Mouse (Mus musculus): ENCODE results near the gene Zfp74. TPM values are rescaled to one million over a fixed set of nuclear protein-coding genes. Genes with fewer than 3 reads are reported as not detected.
A peak's percentile ranks its signal among the peaks of the same experiment; 100 is the strongest.

Gene Zfp74
- polyA plus RNA-seq (2016; fragmentation: Nextera tagmentation; extraction: Ambion mirVana): 3.6 and 4.8 TPM in 2 replicates

DNA sequence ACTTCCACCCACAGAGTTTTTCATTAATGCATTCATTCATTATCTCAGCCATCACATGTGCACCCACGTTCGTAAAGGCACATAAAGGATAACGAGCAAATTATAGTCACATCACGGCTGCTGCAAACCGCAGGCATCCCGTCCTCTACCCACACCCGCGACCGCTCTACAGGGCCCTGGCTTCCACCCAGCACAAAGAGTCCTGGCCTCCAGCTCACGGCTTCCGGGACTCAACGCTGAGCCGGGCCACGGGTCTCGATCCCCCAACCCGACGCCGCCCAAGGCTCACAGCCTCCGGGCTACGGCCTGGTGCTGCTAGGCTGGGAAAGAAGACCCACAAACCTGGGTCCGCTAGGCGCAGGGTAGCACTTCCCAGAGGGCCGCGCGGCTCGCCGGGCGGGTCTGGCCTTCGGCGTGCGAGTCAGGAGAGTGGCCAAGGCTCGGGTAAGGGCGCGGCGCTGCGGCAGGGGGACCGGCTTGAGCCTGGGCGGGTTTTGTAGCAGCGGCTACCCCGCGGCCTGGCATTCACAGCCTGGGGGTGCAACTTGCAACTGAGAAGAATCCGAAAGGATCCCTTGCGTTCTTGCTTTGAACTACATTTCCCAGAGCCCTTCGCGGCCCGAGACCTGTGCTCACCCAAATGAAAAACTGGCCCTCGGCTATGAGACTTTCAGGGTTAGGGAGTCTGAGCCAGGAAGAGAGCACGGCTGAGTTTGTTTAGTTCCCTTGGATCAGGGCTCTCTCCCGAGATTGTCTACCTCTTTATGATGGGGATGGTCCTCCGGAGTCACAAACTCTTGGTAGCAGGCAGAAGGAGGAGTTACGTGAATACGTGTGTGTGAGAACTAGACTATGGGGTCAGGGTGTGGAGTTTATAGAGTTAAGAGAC lies at the start of gene Zfp74:
TSS of gene Zfp74 (minus strand) at position 577 of the 889 bp plus-strand sequence.
- WGBS (ENCODE audit: insufficient replicate concordance): 3% methylated on average over 52 of the region's 52 CpGs
- H3K36me3 ChIP-seq: peaks cover 16% of the 10 kb centered on the region

GRCm38 (mm10) chr7:30000601-30001000 lies 46.7 kb upstream of the Zfp74 start:
- Histone ChIP-seq H3K4me1 (no peaks in the 10 kb centered on the region), H3K4me3 (no peak overlapping the region), H3K4me2 (no peak overlapping the region), H3K27ac (no peak overlapping the region), H3K9me3 (replicated peaks) (no peaks in the 10 kb centered on the region), H3K9ac (no peak overlapping the region), H3K36me3 (peaks cover 75% of the 10 kb centered on the region), H3K27me3 (replicated peaks) (no peaks in the 10 kb centered on the region)
- ATAC-seq: no peak
- 56% methylated on average over 5 of the region's 5 CpGs for WGBS (ENCODE audit: insufficient replicate concordance)

More for the DNA sequence above, at the start of gene Zfp74:
- no peaks in the 10 kb centered on the region for H3K27me3 ChIP-seq (replicated peaks)
- ATAC-seq: peak; percentile 94
- no peaks in the 10 kb centered on the region for H3K9me3 ChIP-seq (replicated peaks)
- H3K9ac ChIP-seq: peak within 1 kb of the TSS; percentile 81
- peak within 1 kb of the TSS; percentile 87 for H3K27ac ChIP-seq
- peaks cover 16% of the 10 kb centered on the region for H3K4me1 ChIP-seq
- H3K4me3 ChIP-seq: peak within 1 kb of the TSS; percentile 69
- H3K4me2 ChIP-seq: peak within 1 kb of the TSS; percentile 75

DNA sequence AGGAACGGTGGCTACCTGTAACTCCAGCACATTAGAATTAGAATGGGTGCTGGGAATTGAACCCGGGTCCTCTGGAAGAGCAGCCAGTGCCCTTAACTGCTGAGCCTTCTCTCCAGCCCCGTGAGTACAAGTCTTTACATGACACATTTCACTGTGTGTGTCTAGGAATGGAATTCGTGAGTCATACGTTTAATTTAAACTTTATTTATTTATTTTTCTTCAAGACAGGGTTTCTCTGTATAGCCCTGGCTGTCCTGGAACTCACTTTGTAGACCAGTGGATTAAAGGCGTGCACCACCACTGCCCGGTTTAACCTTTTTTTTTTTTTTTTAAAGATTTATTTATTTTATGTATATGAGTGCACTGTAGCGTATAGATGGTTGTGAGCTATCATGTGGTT lies 41.2 kb upstream of the Zfp74 start:
- no peak overlapping the region for H3K9ac ChIP-seq
- H3K9me3 ChIP-seq (replicated peaks): 0 out of 2 replicates have a peak, but pooled peaks cover 3% of the 10 kb centered on the region
- H3K4me3 ChIP-seq: no peak overlapping the region
- H3K4me1 ChIP-seq: no peaks in the 10 kb centered on the region
- H3K27ac ChIP-seq: no peak overlapping the region
- ATAC-seq: no peak
- 91% methylated on average over 8 of the region's 8 CpGs for WGBS (ENCODE audit: insufficient replicate concordance)
- H3K27me3 ChIP-seq (replicated peaks): no peaks in the 10 kb centered on the region
- peaks cover 91% of the 10 kb centered on the region for H3K36me3 ChIP-seq
- no peak overlapping the region for H3K4me2 ChIP-seq

GRCm38 (mm10) chr7:29993340-29993739 lies 39.5 kb upstream of the Zfp74 start:
- no peak for ATAC-seq
- no peak overlapping the region for H3K27ac ChIP-seq
- H3K27me3 ChIP-seq (replicated peaks): no peaks in the 10 kb centered on the region
- peaks cover 83% of the 10 kb centered on the region for H3K36me3 ChIP-seq
- 89% methylated on average over 9 of the region's 9 CpGs for WGBS (ENCODE audit: insufficient replicate concordance)
- H3K4me2 ChIP-seq: no peak overlapping the region
- H3K4me3 ChIP-seq: no peak overlapping the region
- peaks cover 3% of the 10 kb centered on the region; the same call in 1 of the 2 replicates for H3K4me1 ChIP-seq
- H3K9me3 ChIP-seq (replicated peaks): 0 out of 2 replicates have a peak, but pooled peaks cover 3% of the 10 kb centered on the region
- no peak overlapping the region for H3K9ac ChIP-seq

- Histone ChIP-seq H3K36me3 (peaks cover 82% of the 10 kb centered on the region), H3K27me3 (replicated peaks) (no peaks in the 10 kb centered on the region), H3K4me3 (no peak overlapping the region), H3K9me3 (replicated peaks) (0 out of 2 replicates have a peak, but pooled peaks cover 3% of the 10 kb centered on the region), H3K9ac (no peak overlapping the region), H3K27ac (no peak overlapping the region), H3K4me2 (no peak overlapping the region), H3K4me1 (peaks cover 3% of the 10 kb centered on the region)
- ATAC-seq: no peak
- WGBS (ENCODE audit: insufficient replicate concordance): 91% methylated on average over 8 of the region's 8 CpGs
Observed at GRCm38 (mm10) chr7:29992698-29993097, 38.8 kb upstream of the Zfp74 start.

DNA sequence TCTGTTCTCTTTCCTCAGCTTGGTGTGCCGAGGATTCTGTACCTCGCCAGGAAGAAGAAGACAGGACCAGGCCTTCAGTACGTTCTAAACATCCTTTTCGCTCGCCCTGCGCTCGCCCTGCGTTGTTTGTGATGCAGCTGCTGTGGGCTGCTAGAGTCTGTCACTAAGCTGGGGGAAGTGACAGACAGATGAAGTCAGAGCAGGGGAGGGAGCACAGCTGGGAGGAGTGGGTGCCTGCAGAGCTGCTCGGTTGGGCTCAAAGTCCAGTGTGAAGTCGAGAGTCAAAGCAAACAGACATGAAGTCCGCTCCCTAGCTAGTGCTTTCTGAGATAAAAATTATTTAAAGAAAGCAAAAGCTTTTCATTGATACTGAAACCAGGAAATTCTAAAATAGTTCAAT lies 35.1 kb upstream of the Zfp74 start:
- no peak overlapping the region for H3K4me3 ChIP-seq
- peaks cover 70% of the 10 kb centered on the region for H3K36me3 ChIP-seq
- H3K9ac ChIP-seq: no peak overlapping the region
- 75% methylated on average over 11 of the region's 11 CpGs for WGBS (ENCODE audit: insufficient replicate concordance)
- ATAC-seq: peak; percentile 64
- no peak overlapping the region for H3K4me2 ChIP-seq
- H3K9me3 ChIP-seq (replicated peaks): 0 out of 2 replicates have a peak, but pooled peaks cover 3% of the 10 kb centered on the region
- H3K27me3 ChIP-seq (replicated peaks): no peaks in the 10 kb centered on the region
- no peak overlapping the region for H3K27ac ChIP-seq
- peaks cover 23% of the 10 kb centered on the region for H3K4me1 ChIP-seq

DNA sequence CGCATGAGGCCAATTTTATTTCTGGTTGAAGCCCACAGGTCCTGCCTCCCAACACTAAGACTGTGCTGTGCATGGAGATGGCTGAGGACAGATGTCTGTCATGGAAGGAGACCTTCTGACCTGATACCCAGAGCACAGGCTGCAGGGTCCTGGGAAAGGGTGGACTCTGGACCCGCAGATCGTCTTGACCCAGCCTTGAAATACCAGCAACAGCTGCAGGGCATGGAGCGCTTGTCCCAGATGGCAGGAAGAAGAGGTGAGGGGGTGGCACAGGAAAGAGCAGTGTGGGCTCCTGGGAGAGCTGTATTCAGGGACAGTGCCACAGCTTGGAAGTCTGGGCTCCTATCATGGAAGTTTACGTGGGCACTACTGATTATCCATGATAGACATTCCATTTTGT lies 33.7 kb upstream of the Zfp74 start:
- no peak for ATAC-seq
- Histone ChIP-seq H3K27me3 (replicated peaks) (no peaks in the 10 kb centered on the region), H3K4me3 (no peak overlapping the region), H3K4me2 (no peak overlapping the region), H3K27ac (no peak overlapping the region), H3K9me3 (replicated peaks) (no peaks in the 10 kb centered on the region), H3K36me3 (peaks cover 57% of the 10 kb centered on the region), H3K4me1 (peaks cover 31% of the 10 kb centered on the region), H3K9ac (no peak overlapping the region)
- 88% methylated on average over 5 of the region's 5 CpGs for WGBS (ENCODE audit: insufficient replicate concordance)

DNA sequence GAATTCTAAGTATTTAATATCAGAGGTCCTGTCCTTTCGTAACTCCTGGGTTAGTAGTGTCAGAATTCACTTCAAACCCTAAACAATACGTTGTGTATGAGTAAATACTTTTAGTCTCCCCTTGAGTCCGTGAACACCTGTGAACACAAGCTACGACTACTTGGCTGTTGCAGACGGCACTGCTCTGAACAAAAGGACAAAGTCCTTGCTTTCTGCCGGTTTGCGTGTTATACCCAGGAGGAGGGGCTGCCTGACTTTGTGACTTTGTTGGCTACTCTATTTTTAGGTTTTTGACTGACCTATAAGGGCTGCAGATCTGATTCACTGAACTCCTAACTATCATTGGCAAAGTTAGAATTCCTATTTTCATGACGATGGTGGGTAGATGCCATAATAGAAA lies 32.2 kb upstream of the Zfp74 start:
- Histone ChIP-seq H3K27me3 (replicated peaks) (no peaks in the 10 kb centered on the region), H3K4me3 (no peak overlapping the region), H3K27ac (0 out of 2 replicates have a peak overlapping the region, but pooled peaks have one; percentile 10), H3K9me3 (replicated peaks) (no peaks in the 10 kb centered on the region), H3K4me2 (peak overlapping the region; percentile 76), H3K36me3 (peaks cover 44% of the 10 kb centered on the region), H3K9ac (no peak overlapping the region), H3K4me1 (peaks cover 35% of the 10 kb centered on the region)
- WGBS (ENCODE audit: insufficient replicate concordance): 84% methylated on average over 8 of the region's 8 CpGs
- ATAC-seq: no peak

DNA sequence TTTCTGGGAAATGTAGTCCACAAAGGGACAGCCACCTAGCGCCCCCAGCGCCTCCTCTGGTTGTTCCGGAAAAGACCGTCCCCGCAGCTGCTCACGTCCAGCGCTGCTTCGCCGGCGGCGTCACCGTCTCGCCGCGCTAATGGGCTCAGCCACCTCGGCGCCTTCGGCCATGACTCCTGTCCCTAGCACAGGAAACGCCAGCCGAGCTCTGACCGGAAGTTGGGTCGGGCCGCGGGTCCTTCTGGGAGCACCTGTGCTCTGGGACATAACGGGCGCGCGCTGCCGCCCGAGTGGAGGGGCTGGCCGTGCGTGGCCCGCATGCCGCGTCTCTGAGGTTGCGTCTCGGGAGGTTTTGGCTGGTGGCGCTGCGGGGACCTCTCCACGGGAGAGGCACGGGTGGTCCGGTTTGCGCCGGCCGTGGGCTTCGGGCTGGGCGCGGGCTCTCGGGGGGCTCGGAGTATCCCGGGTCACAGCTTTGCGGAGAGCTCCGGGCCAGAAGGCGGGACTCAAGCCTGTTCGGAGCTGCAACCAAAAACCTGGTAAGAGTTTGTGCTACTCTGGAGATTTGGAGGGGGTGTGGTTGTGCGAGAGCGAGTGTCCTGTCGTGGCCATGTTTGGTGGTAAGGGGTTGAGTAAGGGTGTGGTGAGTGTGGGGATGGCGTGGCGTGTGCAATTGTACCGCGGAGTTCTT lies 29.9 kb upstream of the Zfp74 start, which contains the start of gene Zfp568:
TSS of gene Zfp568 (plus strand) at position 266 of the 691 bp plus-strand sequence.
- H3K9ac ChIP-seq: peak within 1 kb of the TSS; percentile 93
- H3K27me3 ChIP-seq (replicated peaks): no peaks in the 10 kb centered on the region
- whole genome bisulfite sequencing (ENCODE audit: insufficient replicate concordance): 0% methylated on average over 62 of the region's 62 CpGs
- peak within 1 kb of the TSS; percentile 76 for H3K4me2 ChIP-seq
- H3K4me3 ChIP-seq: peak within 1 kb of the TSS; percentile 92
- H3K4me1 ChIP-seq: peaks cover 33% of the 10 kb centered on the region
- peak within 1 kb of the TSS; percentile 93 for H3K27ac ChIP-seq
- no peaks in the 10 kb centered on the region for H3K9me3 ChIP-seq (replicated peaks)
- peak; percentile 88 for ATAC-seq
- H3K36me3 ChIP-seq: peaks cover 29% of the 10 kb centered on the region

DNA sequence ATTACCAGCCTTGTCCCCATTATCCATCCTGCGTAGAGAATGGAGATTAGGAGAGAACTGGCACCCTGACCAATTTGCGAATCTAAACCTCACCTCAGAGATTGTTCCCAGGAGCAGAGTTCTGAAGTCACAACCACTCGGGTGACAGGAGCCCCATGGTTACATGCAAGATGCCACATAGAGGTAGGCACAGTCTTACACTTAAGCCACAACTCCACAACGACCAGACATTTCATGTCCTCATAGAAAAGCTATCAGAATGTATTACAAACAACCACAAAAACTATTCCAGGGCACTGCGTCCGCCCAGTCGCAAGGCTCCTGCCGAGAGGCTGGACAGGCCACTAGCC lies 29.4 kb upstream of the Zfp74 start:
- Histone ChIP-seq H3K9me3 (replicated peaks) (no peaks in the 10 kb centered on the region), H3K4me1 (peaks cover 31% of the 10 kb centered on the region), H3K4me3 (peak overlapping the region; percentile 92), H3K36me3 (peaks cover 26% of the 10 kb centered on the region), H3K27me3 (replicated peaks) (no peaks in the 10 kb centered on the region), H3K27ac (peak overlapping the region; percentile 93), H3K4me2 (peak overlapping the region; percentile 76), H3K9ac (peak overlapping the region; percentile 93)
- peak; percentile 46; the same call in 1 of the 2 replicates for ATAC-seq
- 2% methylated on average over 8 of the region's 8 CpGs for WGBS (ENCODE audit: insufficient replicate concordance)

DNA sequence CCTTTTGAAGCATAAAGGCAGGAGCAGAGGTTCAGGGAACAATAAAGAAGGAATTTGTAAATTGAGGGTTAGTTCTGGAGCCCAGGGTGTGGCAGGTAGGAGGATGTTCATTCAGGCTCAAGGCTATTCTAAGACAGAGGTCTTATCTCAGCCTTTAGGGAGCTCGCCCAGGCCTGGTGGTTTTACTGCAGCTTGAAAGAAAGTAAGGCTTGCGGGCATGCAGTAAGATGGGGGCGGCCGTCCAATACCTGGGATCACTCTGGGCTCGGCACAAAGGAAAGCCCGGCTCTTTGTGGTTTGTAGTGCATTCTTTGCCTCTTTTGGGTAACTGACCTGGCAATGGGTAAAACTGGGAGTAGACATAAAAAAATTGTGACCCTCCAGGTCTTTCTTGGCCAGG lies 29.0 kb upstream of the Zfp74 start:
- Histone ChIP-seq H3K4me1 (peaks cover 31% of the 10 kb centered on the region), H3K4me3 (peak overlapping the region; percentile 92), H3K27me3 (replicated peaks) (no peaks in the 10 kb centered on the region), H3K9ac (peak overlapping the region; percentile 93), H3K27ac (peak overlapping the region; percentile 93), H3K4me2 (peak overlapping the region; percentile 76), H3K36me3 (peaks cover 22% of the 10 kb centered on the region), H3K9me3 (replicated peaks) (no peaks in the 10 kb centered on the region)
- peak; percentile 36; the same call in 1 of the 2 replicates for ATAC-seq
- WGBS (ENCODE audit: insufficient replicate concordance): 11% methylated on average over 6 of the region's 6 CpGs

- Histone ChIP-seq H3K9ac (no peak overlapping the region), H3K4me3 (no peak overlapping the region), H3K4me2 (peak overlapping the region; percentile 76), H3K9me3 (replicated peaks) (no peaks in the 10 kb centered on the region), H3K27ac (no peak overlapping the region), H3K4me1 (peaks cover 28% of the 10 kb centered on the region), H3K36me3 (peaks cover 16% of the 10 kb centered on the region), H3K27me3 (replicated peaks) (no peaks in the 10 kb centered on the region)
- WGBS (ENCODE audit: insufficient replicate concordance): 83% methylated on average over 4 of the region's 4 CpGs
- no peak for ATAC-seq
Observed at GRCm38 (mm10) chr7:29982341-29982740, 28.5 kb upstream of the Zfp74 start.
